Mouse (Mus musculus): ENCODE results near the gene Akap12. TPM values are rescaled to one million over a fixed set of nuclear protein-coding genes. Genes with fewer than 3 reads are reported as not detected.

Gene Akap12
- polyA plus RNA-seq, 1 experiment from 2014 or later, result 41.3 TPM

DNA sequence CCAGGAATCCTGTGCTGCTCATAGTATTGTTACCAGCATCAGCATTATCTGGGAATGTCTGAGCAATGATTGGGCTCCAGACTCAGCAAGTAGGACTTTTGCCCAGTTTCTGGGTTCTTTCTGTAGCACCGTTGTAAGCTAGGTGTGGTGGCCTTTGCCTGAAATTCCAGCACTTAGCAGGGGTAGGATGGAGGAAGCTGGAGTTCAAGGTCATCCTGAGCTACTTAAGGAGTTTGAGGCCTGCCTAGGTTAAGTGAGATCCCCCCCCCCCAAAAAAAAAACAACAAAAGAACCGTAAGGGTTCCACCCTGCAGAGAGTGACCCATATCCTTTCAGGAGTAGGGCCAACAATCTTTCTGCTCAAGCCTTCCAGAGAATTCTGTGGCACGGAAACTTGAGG lies 98.4 kb downstream of the Akap12 start:
- no peaks in the 10 kb centered on the region for H3K27me3 ChIP-seq
- 83% methylated on average over 3 of the region's 3 CpGs for WGBS
- ATAC-seq (ENCODE audit: insufficient number of reproducible peaks, low FRiP score, low TSS enrichment, low read depth), result no peak

DNA sequence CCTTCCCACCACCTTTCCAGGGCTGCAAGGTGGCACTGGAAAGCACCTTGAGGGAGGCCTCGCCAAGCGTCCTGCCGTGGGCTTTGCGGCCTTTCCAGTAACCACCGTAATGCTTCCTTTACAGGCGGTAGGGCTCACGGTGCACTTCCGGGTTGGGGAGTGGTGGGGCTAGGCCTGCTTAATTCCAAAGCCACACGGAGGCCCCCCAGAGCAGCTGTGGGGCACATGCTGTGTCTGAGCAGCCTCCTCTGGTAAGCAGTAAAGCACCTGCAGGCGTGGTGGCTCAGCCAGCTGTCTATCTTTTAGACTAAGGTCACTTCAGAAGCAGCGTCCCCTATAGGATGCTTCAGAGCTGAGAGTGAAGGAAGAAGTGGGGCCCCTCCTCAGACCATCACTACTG lies 103.9 kb downstream of the Akap12 start:
- Histone ChIP-seq H3K4me1 (no peaks in the 10 kb centered on the region), H3K27me3 (no peaks in the 10 kb centered on the region), H3K9me3 (replicated peaks) (no peaks in the 10 kb centered on the region), H3K36me3 (peaks cover 30% of the 10 kb centered on the region), H3K4me3 (replicated peaks) (no peak overlapping the region), H3K4me2 (replicated peaks) (no peak overlapping the region), H3K9ac (no peak overlapping the region), H3K27ac (replicated peaks) (no peak overlapping the region)
- WGBS, result 83% methylated on average over 11 of the region's 11 CpGs
- ATAC-seq (ENCODE audit: insufficient number of reproducible peaks, low FRiP score, low TSS enrichment, low read depth), result no peak

More for the DNA sequence above, 98.4 kb downstream of the Akap12 start:
- Histone ChIP-seq H3K4me3 (replicated peaks) (no peak overlapping the region), H3K9ac (no peak overlapping the region), H3K27ac (replicated peaks) (no peak overlapping the region), H3K36me3 (peaks cover 18% of the 10 kb centered on the region), H3K4me2 (replicated peaks) (no peak overlapping the region), H3K4me1 (no peaks in the 10 kb centered on the region), H3K9me3 (replicated peaks) (0 out of 2 replicates have a peak, but pooled peaks cover 3% of the 10 kb centered on the region)

DNA sequence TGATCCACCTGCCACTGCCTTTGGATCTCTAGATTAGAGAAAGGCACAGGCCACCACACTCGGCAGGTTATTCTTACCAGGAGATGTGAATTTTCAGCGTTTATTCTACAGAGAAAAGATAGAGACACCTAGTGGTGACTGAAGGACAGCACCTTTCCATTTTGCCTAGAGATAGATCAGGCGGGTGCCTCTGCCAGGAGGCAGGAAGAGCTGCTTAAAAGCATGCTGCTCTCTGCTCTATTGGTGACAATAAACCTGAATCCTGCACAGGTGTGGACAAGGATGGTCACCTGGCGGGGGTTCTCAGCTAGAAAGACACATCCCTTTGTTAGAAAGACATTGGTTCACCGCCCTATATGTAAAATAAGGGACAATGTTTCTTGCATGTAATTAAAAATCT lies 105.8 kb downstream of the Akap12 start:
- no peak overlapping the region for H3K4me3 ChIP-seq (replicated peaks)
- WGBS, result 43% methylated on average over 5 of the region's 5 CpGs
- no peak overlapping the region for H3K9ac ChIP-seq
- no peaks in the 10 kb centered on the region for H3K27me3 ChIP-seq
- H3K27ac ChIP-seq (replicated peaks), result no peak overlapping the region
- peaks cover 30% of the 10 kb centered on the region for H3K36me3 ChIP-seq
- ATAC-seq (ENCODE audit: insufficient number of reproducible peaks, low FRiP score, low TSS enrichment, low read depth), result no peak
- H3K9me3 ChIP-seq (replicated peaks), result no peaks in the 10 kb centered on the region
- H3K4me1 ChIP-seq, result no peaks in the 10 kb centered on the region
- H3K4me2 ChIP-seq (replicated peaks), result no peak overlapping the region

DNA sequence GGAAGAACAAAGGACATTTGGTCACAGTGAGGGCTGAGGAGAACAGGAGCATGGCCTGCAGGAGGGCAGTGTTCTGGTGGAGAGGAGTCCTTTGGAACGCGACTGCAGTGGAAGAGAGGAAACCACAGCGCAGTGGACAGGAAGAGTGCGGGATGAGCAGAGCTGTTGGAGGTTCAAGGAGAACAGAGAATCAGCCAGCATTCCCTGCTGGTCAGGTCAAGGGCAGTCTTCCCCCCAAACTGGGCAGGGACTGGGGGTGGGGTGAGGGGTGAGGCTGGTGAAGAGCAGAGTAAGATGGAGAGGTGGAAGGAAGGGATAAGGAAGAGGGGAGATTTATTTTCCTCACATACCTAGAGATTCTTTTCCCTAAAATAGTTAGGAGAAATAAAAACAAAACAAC lies 107.4 kb downstream of the Akap12 start:
- peaks cover 21% of the 10 kb centered on the region for H3K36me3 ChIP-seq
- H3K9ac ChIP-seq, result no peak overlapping the region
- no peak for ATAC-seq (ENCODE audit: insufficient number of reproducible peaks, low FRiP score, low TSS enrichment, low read depth)
- H3K4me1 ChIP-seq, result no peaks in the 10 kb centered on the region
- no peak overlapping the region for H3K4me3 ChIP-seq (replicated peaks)
- no peak overlapping the region for H3K27ac ChIP-seq (replicated peaks)
- no peaks in the 10 kb centered on the region for H3K9me3 ChIP-seq (replicated peaks)
- no peaks in the 10 kb centered on the region for H3K27me3 ChIP-seq
- H3K4me2 ChIP-seq (replicated peaks), result no peak overlapping the region
- 94% methylated on average over 4 of the region's 4 CpGs for WGBS

DNA sequence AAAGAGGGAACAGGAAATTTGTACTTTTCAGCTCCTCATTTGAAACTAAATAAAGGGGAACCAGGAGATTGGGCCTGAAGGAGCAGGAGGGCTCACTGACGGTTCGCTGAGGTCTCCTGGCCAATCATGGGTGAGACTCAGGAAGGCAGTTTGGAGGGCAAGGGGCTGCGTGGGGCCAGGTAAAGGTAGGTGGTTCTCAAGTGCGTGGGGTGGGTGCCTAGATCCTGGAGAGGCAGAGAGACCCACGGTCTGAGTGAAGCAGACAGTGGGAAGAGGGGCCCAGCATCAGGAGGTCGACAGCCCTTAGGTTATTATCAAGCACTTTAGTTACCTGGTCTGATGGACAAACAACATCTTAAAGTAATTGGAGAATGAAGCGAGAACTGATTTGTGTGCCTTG lies 108.1 kb downstream of the Akap12 start:
- Histone ChIP-seq H3K4me2 (replicated peaks) (no peak overlapping the region), H3K4me3 (replicated peaks) (no peak overlapping the region), H3K36me3 (peaks cover 15% of the 10 kb centered on the region), H3K27me3 (no peaks in the 10 kb centered on the region), H3K4me1 (no peaks in the 10 kb centered on the region), H3K9me3 (replicated peaks) (no peaks in the 10 kb centered on the region), H3K9ac (no peak overlapping the region), H3K27ac (replicated peaks) (no peak overlapping the region)
- ATAC-seq (ENCODE audit: insufficient number of reproducible peaks, low FRiP score, low TSS enrichment, low read depth), result no peak
- WGBS, result 92% methylated on average over 7 of the region's 7 CpGs

DNA sequence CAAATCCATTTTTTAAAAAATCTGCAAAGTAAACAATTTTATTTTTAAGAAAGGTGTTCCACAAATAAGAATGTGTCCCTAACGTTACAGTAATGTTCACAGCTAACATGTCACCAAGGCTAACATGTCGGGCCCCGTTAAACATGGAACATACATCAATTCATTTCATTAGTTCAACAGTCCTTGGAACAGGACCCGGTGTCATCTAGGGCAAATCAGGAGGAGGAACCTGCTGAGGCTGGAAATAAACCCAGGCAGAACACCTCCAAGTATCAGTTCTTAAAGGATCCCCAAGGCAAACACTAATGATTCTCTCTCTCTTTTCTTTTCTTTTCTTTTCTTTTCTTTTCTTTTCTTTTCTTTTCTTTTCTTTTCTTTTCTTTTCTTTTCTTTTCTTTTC lies 108.6 kb downstream of the Akap12 start:
- Histone ChIP-seq H3K9ac (no peak overlapping the region), H3K9me3 (replicated peaks) (no peaks in the 10 kb centered on the region), H3K27ac (replicated peaks) (no peak overlapping the region), H3K4me3 (replicated peaks) (no peak overlapping the region), H3K27me3 (no peaks in the 10 kb centered on the region), H3K4me1 (no peaks in the 10 kb centered on the region), H3K36me3 (peaks cover 12% of the 10 kb centered on the region; the same call in 1 of the 2 replicates), H3K4me2 (replicated peaks) (no peak overlapping the region)
- 89% methylated on average over 4 of the region's 4 CpGs for WGBS
- ATAC-seq (ENCODE audit: insufficient number of reproducible peaks, low FRiP score, low TSS enrichment, low read depth), result no peak

DNA sequence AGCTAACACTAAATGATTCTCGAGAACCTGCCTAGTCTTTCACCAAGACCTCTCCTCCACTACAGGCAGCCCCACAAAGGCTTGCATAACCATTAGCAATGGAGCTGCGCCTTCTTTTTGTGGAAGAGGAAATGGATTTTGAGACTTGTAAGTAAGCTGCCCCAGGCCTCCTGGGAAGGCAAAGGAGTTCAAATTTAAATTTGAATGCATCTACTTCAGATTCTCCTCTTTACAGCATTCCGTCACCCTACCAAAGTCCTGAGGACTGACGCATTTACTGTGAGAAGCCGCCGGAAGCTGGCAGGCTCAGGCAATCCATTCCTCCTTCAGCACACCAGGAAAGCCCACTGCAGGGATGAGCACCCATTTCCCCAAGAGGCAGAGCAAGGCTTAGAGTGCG lies 109.1 kb downstream of the Akap12 start:
- Histone ChIP-seq H3K27ac (replicated peaks) (no peak overlapping the region), H3K36me3 (peaks cover 12% of the 10 kb centered on the region; the same call in 1 of the 2 replicates), H3K4me3 (replicated peaks) (no peak overlapping the region), H3K27me3 (no peaks in the 10 kb centered on the region), H3K9me3 (replicated peaks) (no peaks in the 10 kb centered on the region), H3K4me2 (replicated peaks) (no peak overlapping the region), H3K9ac (no peak overlapping the region), H3K4me1 (no peaks in the 10 kb centered on the region)
- ATAC-seq (ENCODE audit: insufficient number of reproducible peaks, low FRiP score, low TSS enrichment, low read depth), result no peak
- WGBS, result 62% methylated on average over 7 of the region's 7 CpGs

DNA sequence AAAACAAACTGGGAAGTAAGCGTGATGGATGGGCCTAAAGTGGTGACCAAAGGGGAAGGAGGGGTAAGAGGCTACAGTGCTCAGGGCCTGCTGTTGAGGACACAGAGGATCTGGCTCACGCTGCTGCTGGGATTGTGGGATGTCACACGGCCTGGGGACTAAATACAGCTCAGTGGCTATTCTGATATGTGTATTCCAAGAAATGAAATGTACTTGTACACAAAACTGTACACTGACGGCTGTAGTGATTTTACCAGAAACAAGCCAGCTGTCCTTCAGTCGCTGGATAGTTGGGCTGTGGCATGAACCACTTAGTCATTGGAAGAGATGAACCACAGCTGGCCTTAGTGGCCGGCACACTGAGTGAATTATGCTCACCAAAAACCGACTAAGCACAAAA lies 110.3 kb downstream of the Akap12 start:
- no peak for ATAC-seq (ENCODE audit: insufficient number of reproducible peaks, low FRiP score, low TSS enrichment, low read depth)

DNA sequence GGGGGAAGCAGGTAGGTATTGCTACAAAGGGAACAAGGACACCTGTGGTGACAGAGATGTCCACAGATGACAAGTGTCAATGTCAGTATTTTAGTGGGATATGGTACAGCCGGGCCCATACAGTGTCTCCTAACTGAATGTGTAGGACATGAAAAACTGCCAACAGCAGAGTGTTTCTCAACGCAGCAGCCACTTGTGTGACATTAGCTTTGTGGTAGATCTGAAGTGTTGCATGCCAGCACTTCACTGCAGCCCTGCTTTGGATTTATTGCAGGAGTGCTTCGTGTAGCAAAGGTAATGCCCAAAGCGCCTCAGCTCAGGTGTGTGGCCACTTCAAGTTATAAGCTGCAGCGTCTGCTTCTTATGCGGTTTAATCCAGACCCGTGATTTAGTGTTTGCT lies 110.8 kb downstream of the Akap12 start:
- 85% methylated on average over 7 of the region's 7 CpGs for WGBS
- H3K4me1 ChIP-seq, result no peaks in the 10 kb centered on the region
- H3K4me2 ChIP-seq (replicated peaks), result no peak overlapping the region
- no peaks in the 10 kb centered on the region for H3K27me3 ChIP-seq
- no peak overlapping the region for H3K27ac ChIP-seq (replicated peaks)
- ATAC-seq (ENCODE audit: insufficient number of reproducible peaks, low FRiP score, low TSS enrichment, low read depth), result no peak
- no peak overlapping the region for H3K4me3 ChIP-seq (replicated peaks)
- H3K9me3 ChIP-seq (replicated peaks), result no peaks in the 10 kb centered on the region
- H3K36me3 ChIP-seq, result peaks cover 12% of the 10 kb centered on the region; the same call in 1 of the 2 replicates
- no peak overlapping the region for H3K9ac ChIP-seq

More for the DNA sequence above, 110.3 kb downstream of the Akap12 start:
- no peak overlapping the region for H3K4me2 ChIP-seq (replicated peaks)
- H3K4me3 ChIP-seq (replicated peaks), result no peak overlapping the region
- no peaks in the 10 kb centered on the region for H3K9me3 ChIP-seq (replicated peaks)
- no peaks in the 10 kb centered on the region for H3K4me1 ChIP-seq
- H3K36me3 ChIP-seq, result peaks cover 12% of the 10 kb centered on the region; the same call in 1 of the 2 replicates
- 58% methylated on average over 7 of the region's 7 CpGs for WGBS
- no peak overlapping the region for H3K9ac ChIP-seq
- H3K27me3 ChIP-seq, result no peaks in the 10 kb centered on the region
- H3K27ac ChIP-seq (replicated peaks), result no peak overlapping the region

DNA sequence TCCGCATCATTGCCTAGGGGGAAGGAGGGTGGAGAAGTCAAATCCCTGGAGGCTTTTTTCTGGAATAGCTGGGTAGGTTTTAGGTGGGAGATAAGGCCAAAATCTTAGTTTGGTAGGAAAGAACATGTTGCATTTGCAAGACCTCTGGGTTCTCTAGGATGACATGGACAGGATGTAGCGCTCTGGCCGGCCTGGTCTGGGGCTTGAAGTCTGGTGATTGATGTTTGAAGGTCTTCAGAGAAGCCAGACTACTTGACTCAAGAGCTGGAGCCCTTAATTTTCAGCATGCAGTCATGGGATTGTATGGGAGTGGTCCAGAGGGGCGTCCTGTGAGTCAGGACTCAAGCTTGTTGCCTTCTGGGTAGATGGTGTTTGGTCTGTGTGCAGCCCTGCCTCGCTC lies 114.6 kb downstream of the Akap12 start:
- WGBS, result 83% methylated on average over 5 of the region's 5 CpGs
- Histone ChIP-seq H3K9me3 (replicated peaks) (no peaks in the 10 kb centered on the region), H3K4me1 (no peaks in the 10 kb centered on the region), H3K27me3 (no peaks in the 10 kb centered on the region), H3K4me2 (replicated peaks) (no peak overlapping the region), H3K27ac (replicated peaks) (no peak overlapping the region), H3K9ac (no peak overlapping the region), H3K36me3 (no peaks in the 10 kb centered on the region), H3K4me3 (replicated peaks) (no peak overlapping the region)
- no peak for ATAC-seq (ENCODE audit: insufficient number of reproducible peaks, low FRiP score, low TSS enrichment, low read depth)

DNA sequence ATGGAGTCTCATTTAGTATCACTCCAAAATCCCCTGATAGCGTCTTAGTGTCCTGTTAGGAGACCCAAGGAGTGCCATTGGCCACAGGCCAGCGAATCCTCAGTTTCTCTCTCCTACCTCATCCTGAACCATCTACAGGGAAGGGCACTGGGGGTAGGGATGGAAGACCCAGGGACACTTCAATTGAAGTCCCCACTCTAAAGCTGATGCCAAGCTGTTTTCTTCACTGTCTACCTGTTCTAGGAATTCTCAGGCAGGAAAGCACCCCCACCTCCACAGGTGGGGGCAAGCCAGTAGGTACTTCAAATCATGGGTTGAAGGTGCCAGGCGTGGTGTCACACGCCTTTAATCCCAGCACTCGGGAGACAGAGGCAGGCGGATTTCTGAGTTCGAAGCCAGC lies 118.1 kb downstream of the Akap12 start:
- 91% methylated on average over 7 of the region's 7 CpGs for WGBS
- no peak for ATAC-seq (ENCODE audit: insufficient number of reproducible peaks, low FRiP score, low TSS enrichment, low read depth)
- H3K4me2 ChIP-seq (replicated peaks), result no peak overlapping the region

More for the DNA sequence above, 118.1 kb downstream of the Akap12 start:
- Histone ChIP-seq H3K27ac (replicated peaks) (no peak overlapping the region), H3K4me3 (replicated peaks) (no peak overlapping the region), H3K9me3 (replicated peaks) (no peaks in the 10 kb centered on the region), H3K9ac (no peak overlapping the region), H3K36me3 (no peaks in the 10 kb centered on the region), H3K4me1 (peaks cover 7% of the 10 kb centered on the region), H3K27me3 (no peaks in the 10 kb centered on the region)
